Mouse (Mus musculus) neutrophil, adult 5-6 weeks (primary cell): ENCODE results near the gene Tln1. TPM values are rescaled to one million over a fixed set of nuclear protein-coding genes. Genes with fewer than 3 reads are reported as not detected.
"Not testable (repeated sequence)": the region's sequence is repeated elsewhere in the genome, so short reads cannot be mapped to it uniquely, and the experiment has no call there.

Experiments used
- ATAC-seq: fragments of 151-379, 151-347 bp; 2 replicates; pipeline ENCODE4 v1.8.0; 2017; ENCODE audit warnings: mild to moderate bottlenecking, moderate TSS enrichment; ENCODE audit not compliant: insufficient number of reproducible peaks, poor library complexity, low FRiP score, severe bottlenecking; ENCODE audit errors: extremely low read depth
- total RNA-seq: library from RNA; stranded (forward); fragments of 200-1000 nt; gene quantifications from 2 replicates; pipeline ENCODE4 v1.2.3, GENCODE M21; 2017

Tln1 gene
- total RNA-seq, 1 experiment from 2014 or later = 386 TPM

- ATAC-seq = no peak
Measured at GRCm38 (mm10) chr4:43558028-43558630, 4.4 kb downstream of the Tln1 start.

GRCm38 (mm10) chr4:43555926-43556325, 6.6 kb downstream of the Tln1 start:
- ATAC-seq = no peak

GRCm38 (mm10) chr4:43553891-43554290, 8.6 kb downstream of the Tln1 start:
- ATAC-seq = no peak

- ATAC-seq = no peak
Measured at GRCm38 (mm10) chr4:43552437-43552836, 10.1 kb downstream of the Tln1 start.

GRCm38 (mm10) chr4:43551854-43552253, 10.6 kb downstream of the Tln1 start:
- not testable (repeated sequence) for ATAC-seq

- ATAC-seq = no peak
Measured at GRCm38 (mm10) chr4:43549055-43549454, 13.4 kb downstream of the Tln1 start.

- ATAC-seq = peak; percentile 34; the same call in 1 of the 2 replicates
Measured at GRCm38 (mm10) chr4:43547160-43547559, 15.3 kb downstream of the Tln1 start.

GRCm38 (mm10) chr4:43546375-43547047, 16.0 kb downstream of the Tln1 start:
- ATAC-seq = no peak

GRCm38 (mm10) chr4:43542044-43542443, 20.4 kb downstream of the Tln1 start:
- ATAC-seq = no peak

- ATAC-seq = no peak
Measured at GRCm38 (mm10) chr4:43536031-43536430, 26.5 kb downstream of the Tln1 start.

- ATAC-seq = no peak
Measured at GRCm38 (mm10) chr4:43535628-43536027, 26.9 kb downstream of the Tln1 start.

- no peak for ATAC-seq
Measured at GRCm38 (mm10) chr4:43533270-43533669, 29.2 kb downstream of the Tln1 start.

GRCm38 (mm10) chr4:43530581-43530980, 31.9 kb downstream of the Tln1 start:
- peak; percentile 57; the same call in 1 of the 2 replicates for ATAC-seq

GRCm38 (mm10) chr4:43530081-43530501, 32.4 kb downstream of the Tln1 start:
- ATAC-seq = no peak

GRCm38 (mm10) chr4:43528487-43528886, 34.0 kb downstream of the Tln1 start:
- ATAC-seq = no peak

- ATAC-seq = no peak
Measured at GRCm38 (mm10) chr4:43527880-43528279, 34.6 kb downstream of the Tln1 start.

- peak; percentile 66 for ATAC-seq
Measured at GRCm38 (mm10) chr4:43519956-43520355, 42.5 kb downstream of the Tln1 start.

- ATAC-seq = no peak
Measured at GRCm38 (mm10) chr4:43519551-43519950, 42.9 kb downstream of the Tln1 start.

- no peak for ATAC-seq
Measured at GRCm38 (mm10) chr4:43515764-43516708, 46.5 kb downstream of the Tln1 start.

- ATAC-seq = no peak
Measured at GRCm38 (mm10) chr4:43513791-43514190, 48.7 kb downstream of the Tln1 start.
